Comparison of ENCODE assay signal across 8 mouse cellular contexts in the genomic region with DNA sequence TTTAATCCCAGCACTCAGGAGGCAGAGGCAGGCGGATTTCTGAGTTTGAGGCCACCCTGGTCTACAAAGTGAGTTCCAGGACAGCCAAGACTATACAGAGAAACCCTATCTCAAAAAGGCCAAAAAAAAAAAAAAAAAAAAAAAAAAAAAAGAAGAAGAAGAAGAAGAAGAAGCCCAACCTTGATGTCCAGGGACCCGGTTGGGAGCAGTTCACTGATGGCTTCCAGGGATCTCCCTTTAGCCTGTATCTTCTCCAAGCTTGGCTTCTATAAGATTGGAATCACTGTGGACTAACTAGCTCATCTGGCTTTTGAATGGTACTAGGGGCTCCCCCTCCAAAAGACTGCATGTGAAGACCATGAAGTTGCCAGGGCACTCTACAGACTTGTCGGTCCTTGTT. TPM values are rescaled to one million over a fixed set of nuclear protein-coding genes. Genes with fewer than 3 reads are reported as not detected.
A peak's percentile ranks its signal among the peaks of the same experiment; 100 is the strongest.
DNase-seq lines count a peak whose midpoint lies in the region; ATAC-seq and TF ChIP-seq lines count a peak whose summit lies in the region.
"Not testable (repeated sequence)": the region's sequence is repeated elsewhere in the genome, so short reads cannot be mapped to it uniquely, and the experiment has no call there.

No protein-coding gene starts in this region.

- not testable (repeated sequence) for H3K9ac ChIP-seq in embryonic facial prominence, embryonic 14.5 days (ENCODE audit: low read depth, low read length); hindbrain, embryonic 11.5 days (ENCODE audit: low read depth, low read length); intestine, postnatal 0 days (ENCODE audit: low read depth, low read length); limb, embryonic 15.5 days; neural tube, embryonic 11.5 days (ENCODE audit: low read length)
- H3K9ac ChIP-seq in lung, embryonic 16.5 days (ENCODE audit: low read length) = peak overlapping the region; percentile 81

- TF ChIP-seq CTCF in E14TG2a.4 (conservative IDR thresholded peaks at IDR 0.05; ENCODE audit: low read length); gastrocnemius, adult 2 months (IDR thresholded peaks at IDR 0.05); intestine, postnatal 0 days (IDR thresholded peaks at IDR 0.05; ENCODE audit: low read depth): not testable (repeated sequence)

- H3K4me3 ChIP-seq in E14TG2a.4 (replicated peaks; ENCODE audit: low read length) = peak overlapping the region; percentile 86
- peak overlapping the region; percentile 64 for H3K4me3 ChIP-seq in embryonic facial prominence, embryonic 14.5 days (ENCODE audit: low read depth, low read length)
- peak overlapping the region; percentile 86 for H3K4me3 ChIP-seq in gastrocnemius, adult 2 months
- peak overlapping the region; percentile 70 for H3K4me3 ChIP-seq in hindbrain, embryonic 11.5 days (ENCODE audit: low read depth, low read length)
- H3K4me3 ChIP-seq in intestine, postnatal 0 days (ENCODE audit: low read depth, low read length) = peak overlapping the region; percentile 62
- peak overlapping the region; percentile 59; the same call in 1 of the 2 replicates for H3K4me3 ChIP-seq in limb, embryonic 15.5 days
- H3K4me3 ChIP-seq in lung, embryonic 16.5 days (ENCODE audit: low read length) = peak overlapping the region; percentile 73
- peak overlapping the region; percentile 64 for H3K4me3 ChIP-seq in neural tube, embryonic 11.5 days (ENCODE audit: low read depth, low read length)

- H3K27me3 ChIP-seq in E14TG2a.4 (ENCODE audit: insufficient read depth, low read length) = peaks cover 83% of the 10 kb centered on the region
- H3K27me3 ChIP-seq in embryonic facial prominence, embryonic 14.5 days (replicated peaks; ENCODE audit: control insufficient read depth, insufficient read depth, low read length) = peaks cover 70% of the 10 kb centered on the region
- not testable (repeated sequence) for H3K27me3 ChIP-seq in hindbrain, embryonic 11.5 days (ENCODE audit: control insufficient read depth, insufficient read depth, low read length); intestine, postnatal 0 days (replicated peaks; ENCODE audit: control insufficient read depth, insufficient read depth, low read length); neural tube, embryonic 11.5 days (ENCODE audit: control insufficient read depth, insufficient read depth, low read length)
- H3K27me3 ChIP-seq in limb, embryonic 15.5 days = peaks cover 71% of the 10 kb centered on the region
- peaks cover 18% of the 10 kb centered on the region for H3K27me3 ChIP-seq in lung, embryonic 16.5 days (ENCODE audit: control insufficient read depth, insufficient read depth, low read depth, low read length)

- 53% methylated on average over 3 of the region's 3 CpGs for WGBS in embryonic facial prominence, embryonic 14.5 days
- WGBS in hindbrain, embryonic 11.5 days = 43% methylated on average over 3 of the region's 3 CpGs
- WGBS in intestine, postnatal 0 days = 54% methylated on average over 3 of the region's 3 CpGs
- 51% methylated on average over 3 of the region's 3 CpGs for WGBS in limb, embryonic 15.5 days
- WGBS in lung, embryonic 16.5 days = 34% methylated on average over 3 of the region's 3 CpGs
- 65% methylated on average over 3 of the region's 3 CpGs for WGBS in neural tube, embryonic 11.5 days

- ATAC-seq in embryonic facial prominence, embryonic 14.5 days (ENCODE audit: low read depth); hindbrain, embryonic 11.5 days (ENCODE audit: low FRiP score); intestine, postnatal 0 days; limb, embryonic 15.5 days (ENCODE audit: insufficient number of reproducible peaks, low FRiP score, low TSS enrichment, low read depth); lung, embryonic 16.5 days (ENCODE audit: low read depth); neural tube, embryonic 11.5 days (ENCODE audit: insufficient read depth, low FRiP score, low TSS enrichment): not testable (repeated sequence)

- H3K9me3 ChIP-seq in E14TG2a.4 (ENCODE audit: low read length); embryonic facial prominence, embryonic 14.5 days (ENCODE audit: control insufficient read depth, low read length); hindbrain, embryonic 11.5 days (ENCODE audit: control insufficient read depth, low read length); intestine, postnatal 0 days (ENCODE audit: control insufficient read depth); limb, embryonic 15.5 days; lung, embryonic 16.5 days (ENCODE audit: control insufficient read depth, low read length); neural tube, embryonic 11.5 days (ENCODE audit: control insufficient read depth, low read length): not testable (repeated sequence)

- H3K27ac ChIP-seq in embryonic facial prominence, embryonic 14.5 days (replicated peaks; ENCODE audit: low read depth, low read length); hindbrain, embryonic 11.5 days (ENCODE audit: low read depth, low read length); intestine, postnatal 0 days (ENCODE audit: low read depth, low read length); limb, embryonic 15.5 days; neural tube, embryonic 11.5 days (ENCODE audit: low read depth, low read length): not testable (repeated sequence)
- H3K27ac ChIP-seq in gastrocnemius, adult 2 months = peak overlapping the region; percentile 86
- peak overlapping the region; percentile 59 for H3K27ac ChIP-seq in lung, embryonic 16.5 days (ENCODE audit: low read length)

- not testable (repeated sequence) for DNase-seq in embryonic facial prominence, embryonic 14.5 days (ENCODE audit: low spot score); gastrocnemius, adult 2 months; hindbrain, embryonic 11.5 days (ENCODE audit: low spot score); neural tube, embryonic 11.5 days (ENCODE audit: low spot score)

- H3K36me3 ChIP-seq in E14TG2a.4 (ENCODE audit: insufficient read depth, low read length); embryonic facial prominence, embryonic 14.5 days (ENCODE audit: control insufficient read depth, insufficient read depth, low read length); hindbrain, embryonic 11.5 days (ENCODE audit: control insufficient read depth, insufficient read depth, low read length); intestine, postnatal 0 days (ENCODE audit: control insufficient read depth, insufficient read depth); limb, embryonic 15.5 days; lung, embryonic 16.5 days (ENCODE audit: control insufficient read depth, insufficient read depth, low read length); neural tube, embryonic 11.5 days (ENCODE audit: control insufficient read depth, insufficient read depth, low read length): not testable (repeated sequence)

- H3K4me2 ChIP-seq in embryonic facial prominence, embryonic 14.5 days (ENCODE audit: low read depth, low read length) = peak overlapping the region; percentile 90
- peak overlapping the region; percentile 94 for H3K4me2 ChIP-seq in hindbrain, embryonic 11.5 days (replicated peaks; ENCODE audit: low read depth, low read length)
- peak overlapping the region; percentile 85 for H3K4me2 ChIP-seq in intestine, postnatal 0 days (replicated peaks; ENCODE audit: low read depth)
- peak overlapping the region; percentile 97; the same call in 1 of the 2 replicates for H3K4me2 ChIP-seq in limb, embryonic 15.5 days
- peak overlapping the region; percentile 82 for H3K4me2 ChIP-seq in lung, embryonic 16.5 days (ENCODE audit: low read depth, low read length)
- H3K4me2 ChIP-seq in neural tube, embryonic 11.5 days (ENCODE audit: low read depth) = peak overlapping the region; percentile 91

- intact Hi-C loops in gastrocnemius, adult 2 months (cut with DNase I) = not testable (repeated sequence)

- peaks cover 61% of the 10 kb centered on the region for H3K4me1 ChIP-seq in E14TG2a.4 (replicated peaks; ENCODE audit: low read depth, low read length)
- not testable (repeated sequence) for H3K4me1 ChIP-seq in embryonic facial prominence, embryonic 14.5 days (ENCODE audit: control insufficient read depth, insufficient read depth, low read length); hindbrain, embryonic 11.5 days (replicated peaks; ENCODE audit: control insufficient read depth, insufficient read depth, low read length); intestine, postnatal 0 days (replicated peaks; ENCODE audit: control insufficient read depth, insufficient read depth, low read length)
- peaks cover 32% of the 10 kb centered on the region for H3K4me1 ChIP-seq in limb, embryonic 15.5 days
- H3K4me1 ChIP-seq in lung, embryonic 16.5 days (replicated peaks; ENCODE audit: control insufficient read depth, insufficient read depth, low read length) = peaks cover 19% of the 10 kb centered on the region
- H3K4me1 ChIP-seq in neural tube, embryonic 11.5 days (ENCODE audit: control insufficient read depth, insufficient read depth, low read length) = peaks cover 11% of the 10 kb centered on the region; the same call in 1 of the 2 replicates

RNA-seq across cellular contexts. Expression of a gene that starts 1.8 kb away (rescaled TPM):
- 6.2 and 7.6 TPM in 2 replicates for polyA plus RNA-seq in embryonic facial prominence, embryonic 14.5 days (2014; fragmentation: Nextera tagmentation; extraction: Ambion mirVana)
- 10 to 100 TPM; 22.0 to 31.9 TPM for total RNA-seq in gastrocnemius, adult 2 months (2021)
- polyA plus RNA-seq in hindbrain, embryonic 11.5 days (2014; fragmentation: Nextera tagmentation; extraction: Ambion mirVana) = 10.2 and 12.4 TPM in 2 replicates
- 27.9 and 29.0 TPM in 2 replicates for polyA plus RNA-seq in intestine, postnatal 0 days (2015; fragmentation: Nextera tagmentation; extraction: Ambion mirVana)
- polyA plus RNA-seq in limb, embryonic 15.5 days (2015; fragmentation: Nextera tagmentation; extraction: Ambion mirVana) = 7.8 and 8.1 TPM in 2 replicates
- polyA plus RNA-seq in lung, embryonic 16.5 days (2015; fragmentation: Nextera tagmentation; extraction: Ambion mirVana) = 35.0 and 37.4 TPM in 2 replicates
- 10.8 and 11.0 TPM in 2 replicates for polyA plus RNA-seq in neural tube, embryonic 11.5 days (2014; fragmentation: Nextera tagmentation; extraction: Ambion mirVana)
